Mouse (Mus musculus) embryonic facial prominence, embryonic 15.5 days (tissue): ENCODE results near the gene Nop14. TPM values are rescaled to one million over a fixed set of nuclear protein-coding genes. Genes with fewer than 3 reads are reported as not detected.

Experiments used
- ATAC-seq: fragments of 200-750 bp; cut with Nextera tagmentation; 2 replicates; pipeline ENCODE4 v1.8.0; 2017; ENCODE audit warnings: low read depth, moderate TSS enrichment; ENCODE audit not compliant: insufficient number of reproducible peaks, low FRiP score, low TSS enrichment
- H3K27ac ChIP-seq: fragments of 300-500 bp; sonication (generic); replicated peaks from 2 replicates; pipeline ENCODE4 v1.5.1; 2015; ENCODE audit warnings: mild to moderate bottlenecking, inconsistent platforms
- H3K27me3 ChIP-seq: fragments of 300-500 bp; sonication (generic); 2 replicates; pipeline ENCODE4 v1.6.1; 2015; ENCODE audit warnings: inconsistent platforms
- H3K36me3 ChIP-seq: fragments of 300-500 bp; sonication (generic); 2 replicates; pipeline ENCODE4 v1.6.1; 2015; ENCODE audit warnings: mild to moderate bottlenecking, inconsistent platforms
- H3K4me1 ChIP-seq: fragments of 300-500 bp; sonication (generic); 2 replicates; pipeline ENCODE4 v1.6.1; 2015; ENCODE audit warnings: inconsistent platforms
- H3K4me2 ChIP-seq: fragments of 300-500 bp; sonication (generic); replicated peaks from 2 replicates; pipeline ENCODE4 v1.6.1; 2015; ENCODE audit warnings: mild to moderate bottlenecking, inconsistent platforms
- H3K4me3 ChIP-seq: fragments of 300-500 bp; sonication (generic); replicated peaks from 2 replicates; pipeline ENCODE4 v1.5.1; 2015; ENCODE audit warnings: mild to moderate bottlenecking, inconsistent platforms
- H3K9ac ChIP-seq: fragments of 300-500 bp; sonication (generic); 2 replicates; pipeline ENCODE4 v1.6.1; 2015; ENCODE audit warnings: inconsistent platforms
- H3K9me3 ChIP-seq: fragments of 300-500 bp; sonication (generic); replicated peaks from 2 replicates; pipeline ENCODE4 v1.6.1; 2016; ENCODE audit warnings: inconsistent platforms
- WGBS: fragments of 180-500 bp; shearing (Covaris S2); methylation state at CpG from one replicate; pipeline ENCODE4 v1.1.7; 2015; 5-methylcytosine and 5-hydroxymethylcytosine counted together
- polyA plus RNA-seq: library from polyadenylated mRNA; unstranded; fragments of >200 nt; fragmentation: Nextera tagmentation; extraction: Ambion mirVana; gene quantifications from 2 replicates; pipeline ENCODE4 v1.2.1, GENCODE M21; 2015

The Nop14 gene
- polyA plus RNA-seq, 1 experiment from 2014 or later = 23.3 TPM

GRCm38 (mm10) chr5:34654881-34655280, 5.1 kb downstream of the Nop14 start:
- WGBS = 88% methylated on average over 9 of the region's 9 CpGs
- Histone ChIP-seq H3K27ac (no peak overlapping the region), H3K4me2 (no peak overlapping the region), H3K4me3 (no peak overlapping the region), H3K4me1 (peaks cover 6% of the 10 kb centered on the region), H3K27me3 (no peaks in the 10 kb centered on the region), H3K36me3 (peaks cover 71% of the 10 kb centered on the region), H3K9ac (no peak overlapping the region), H3K9me3 (no peaks in the 10 kb centered on the region)
- no peak for ATAC-seq

- WGBS = 87% methylated on average over 5 of the region's 5 CpGs
- no peak overlapping the region for H3K9ac ChIP-seq
- H3K4me2 ChIP-seq = no peak overlapping the region
- ATAC-seq = no peak
- no peaks in the 10 kb centered on the region for H3K9me3 ChIP-seq
- H3K4me3 ChIP-seq = no peak overlapping the region
- no peak overlapping the region for H3K27ac ChIP-seq
- H3K36me3 ChIP-seq = peaks cover 89% of the 10 kb centered on the region
- no peaks in the 10 kb centered on the region for H3K4me1 ChIP-seq
- H3K27me3 ChIP-seq = no peaks in the 10 kb centered on the region
Observed at GRCm38 (mm10) chr5:34652961-34653360, 7.0 kb downstream of the Nop14 start.

DNA sequence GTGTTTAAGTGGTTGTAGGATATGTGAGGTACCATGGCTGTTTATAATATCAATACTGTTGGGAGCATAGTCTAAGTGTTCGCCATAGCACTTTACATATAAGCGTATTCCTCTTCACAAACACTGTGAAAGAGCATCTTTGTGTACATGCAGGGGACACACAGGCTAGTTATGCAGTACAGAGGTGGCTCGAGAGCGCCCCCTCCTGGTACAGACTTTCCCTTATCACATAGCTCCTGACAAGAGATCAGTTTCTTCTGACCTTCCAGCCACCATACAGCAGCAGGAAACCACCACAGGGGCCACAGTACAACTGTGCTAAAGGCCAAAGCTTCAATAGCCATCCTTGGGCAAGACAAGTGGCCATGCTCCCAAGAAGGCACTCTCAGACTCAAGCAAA, 12.4 kb downstream of the Nop14 start:
- WGBS = 44% methylated on average over 4 of the region's 4 CpGs
- Histone ChIP-seq H3K9ac (no peak overlapping the region), H3K4me2 (no peak overlapping the region), H3K36me3 (peaks cover 97% of the 10 kb centered on the region), H3K27me3 (no peaks in the 10 kb centered on the region), H3K27ac (no peak overlapping the region), H3K4me3 (no peak overlapping the region), H3K4me1 (no peaks in the 10 kb centered on the region), H3K9me3 (no peaks in the 10 kb centered on the region)
- no peak for ATAC-seq

- H3K36me3 ChIP-seq = peaks cover 93% of the 10 kb centered on the region
Observed at GRCm38 (mm10) chr5:34642932-34643331, 17.0 kb downstream of the Nop14 start.

DNA sequence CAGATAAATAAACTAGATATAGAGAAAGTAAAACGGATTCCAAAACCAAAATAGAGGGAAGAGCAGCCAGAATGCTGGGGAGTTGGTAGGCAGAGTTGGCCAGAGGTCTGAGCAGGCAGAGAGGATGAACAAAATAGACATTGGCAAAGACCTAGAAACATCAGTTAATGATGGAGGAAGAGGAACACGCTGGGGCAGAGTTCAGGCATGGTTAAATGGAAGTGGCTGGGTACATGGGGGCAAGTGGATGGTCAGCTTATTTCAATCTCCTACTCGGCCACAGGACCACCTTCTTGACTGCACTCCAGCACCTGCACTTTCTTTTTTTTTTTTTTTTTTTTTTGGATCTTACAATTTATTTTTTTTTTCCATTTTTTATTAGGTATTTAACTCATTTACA, 18.0 kb downstream of the Nop14 start:
- Histone ChIP-seq H3K36me3 (peaks cover 88% of the 10 kb centered on the region), H3K9me3 (no peaks in the 10 kb centered on the region), H3K4me1 (peaks cover 10% of the 10 kb centered on the region), H3K27me3 (no peaks in the 10 kb centered on the region), H3K4me3 (no peak overlapping the region), H3K27ac (no peak overlapping the region), H3K9ac (no peak overlapping the region), H3K4me2 (no peak overlapping the region)
- ATAC-seq = no peak
- WGBS = 87% methylated on average over 3 of the region's 3 CpGs

More at GRCm38 (mm10) chr5:34642932-34643331, 17.0 kb downstream of the Nop14 start:
- Histone ChIP-seq H3K4me1 (0 out of 2 replicates have a peak, but pooled peaks cover under 1% of the 10 kb centered on the region), H3K27ac (no peak overlapping the region), H3K9me3 (no peaks in the 10 kb centered on the region), H3K9ac (no peak overlapping the region), H3K27me3 (no peaks in the 10 kb centered on the region), H3K4me3 (no peak overlapping the region), H3K4me2 (no peak overlapping the region)
- 68% methylated on average over 5 of the region's 5 CpGs for WGBS
- no peak for ATAC-seq

GRCm38 (mm10) chr5:34637591-34638156, 22.3 kb downstream of the Nop14 start:
- no peaks in the 10 kb centered on the region for H3K27me3 ChIP-seq
- H3K4me3 ChIP-seq = peak overlapping the region; percentile 58; the same call in 1 of the 2 replicates
- peak overlapping the region; percentile 90; the same call in 1 of the 2 replicates for H3K27ac ChIP-seq
- no peak for ATAC-seq
- peaks cover 37% of the 10 kb centered on the region for H3K4me1 ChIP-seq
- peaks cover 74% of the 10 kb centered on the region for H3K36me3 ChIP-seq
- no peaks in the 10 kb centered on the region for H3K9me3 ChIP-seq
- 0 out of 2 replicates have a peak overlapping the region, but pooled peaks have one; percentile 75 for H3K9ac ChIP-seq
- WGBS = 77% methylated on average over 7 of the region's 7 CpGs
- H3K4me2 ChIP-seq = peak overlapping the region; percentile 88

GRCm38 (mm10) chr5:34636481-34637287, 23.3 kb downstream of the Nop14 start, which contains the start of gene Mfsd10:
Gene Mfsd10 (minus strand): TSS chr5:34637212.
- Histone ChIP-seq H3K4me1 (peaks cover 37% of the 10 kb centered on the region), H3K9ac (peak within 1 kb of the TSS; percentile 75), H3K9me3 (no peaks in the 10 kb centered on the region), H3K4me3 (peak within 1 kb of the TSS; percentile 58), H3K36me3 (peaks cover 79% of the 10 kb centered on the region), H3K27ac (peak within 1 kb of the TSS; percentile 90), H3K27me3 (no peaks in the 10 kb centered on the region), H3K4me2 (peak within 1 kb of the TSS; percentile 88)
- peak; percentile 85 for ATAC-seq
- under 1% methylated on average over 48 of the region's 48 CpGs for WGBS

GRCm38 (mm10) chr5:34635665-34636192, 24.2 kb downstream of the Nop14 start:
- peak overlapping the region; percentile 88 for H3K4me2 ChIP-seq
- H3K9ac ChIP-seq = peak overlapping the region; percentile 75; the same call in 1 of the 2 replicates
- peak overlapping the region; percentile 90; the same call in 1 of the 2 replicates for H3K27ac ChIP-seq
- peaks cover 79% of the 10 kb centered on the region for H3K36me3 ChIP-seq
- no peak for ATAC-seq
- peak overlapping the region; percentile 58 for H3K4me3 ChIP-seq
- no peaks in the 10 kb centered on the region for H3K9me3 ChIP-seq
- no peaks in the 10 kb centered on the region for H3K27me3 ChIP-seq
- H3K4me1 ChIP-seq = peaks cover 37% of the 10 kb centered on the region
- 59% methylated on average over 10 of the region's 10 CpGs for WGBS

DNA sequence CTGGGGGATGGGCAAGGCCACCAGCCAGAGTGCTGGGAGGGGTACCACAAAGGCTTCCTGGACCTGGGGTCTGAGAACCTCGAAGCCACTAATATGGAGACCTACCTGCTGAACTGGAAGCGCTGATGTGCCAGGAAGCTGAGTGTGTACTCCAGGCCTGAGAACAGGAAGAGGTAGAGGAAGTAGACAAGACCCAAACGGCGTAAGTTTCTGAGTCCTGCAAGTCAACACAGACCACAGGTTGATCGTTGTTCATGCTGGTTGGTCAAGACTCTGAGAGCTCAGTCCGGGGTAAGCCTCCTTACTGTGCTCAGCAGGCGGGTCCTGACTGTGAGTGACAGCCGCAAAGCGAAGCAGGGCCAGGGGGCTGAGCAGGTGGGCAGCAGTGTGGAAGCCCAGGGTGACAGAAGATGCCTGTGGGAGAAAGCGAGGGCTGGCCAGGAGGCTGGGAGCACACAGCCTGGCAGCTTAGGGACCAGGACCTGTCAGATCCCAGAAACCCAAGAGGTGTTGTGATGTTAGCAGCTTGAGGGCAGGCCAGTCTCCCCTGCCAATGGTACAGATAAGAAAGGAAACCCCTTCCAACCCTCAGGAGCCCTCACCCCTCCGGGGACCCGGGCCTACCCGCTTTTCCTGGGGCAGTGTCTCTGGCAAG, 25.1 kb downstream of the Nop14 start:
- no peak for ATAC-seq
- Histone ChIP-seq H3K4me2 (no peak overlapping the region), H3K36me3 (peaks cover 79% of the 10 kb centered on the region), H3K9ac (no peak overlapping the region), H3K27ac (no peak overlapping the region), H3K9me3 (no peaks in the 10 kb centered on the region), H3K4me1 (peaks cover 37% of the 10 kb centered on the region), H3K27me3 (no peaks in the 10 kb centered on the region), H3K4me3 (no peak overlapping the region)
- 87% methylated on average over 13 of the region's 13 CpGs for WGBS

DNA sequence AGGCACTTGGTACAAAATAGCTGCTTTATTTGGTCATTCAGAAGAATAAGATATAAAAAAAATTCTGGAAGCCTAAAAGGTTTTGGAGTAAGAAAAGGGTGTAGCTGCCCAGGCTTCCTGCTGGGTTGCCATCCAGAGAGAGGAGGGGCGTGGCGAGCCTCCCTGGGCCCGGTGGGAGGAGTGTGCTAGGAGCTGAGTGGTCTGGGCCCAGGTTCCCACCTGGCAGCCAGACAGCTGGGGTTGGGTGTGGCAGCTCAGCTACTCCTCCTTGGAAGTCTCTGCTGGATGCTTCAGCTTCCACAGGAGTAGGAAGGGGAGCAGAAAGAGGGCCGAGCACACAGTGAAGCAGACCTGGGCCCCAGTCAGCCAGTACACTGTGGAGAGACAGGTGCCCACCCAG, 26.3 kb downstream of the Nop14 start:
- Histone ChIP-seq H3K27me3 (no peaks in the 10 kb centered on the region), H3K36me3 (peaks cover 78% of the 10 kb centered on the region), H3K4me3 (no peak overlapping the region), H3K9me3 (no peaks in the 10 kb centered on the region), H3K4me2 (no peak overlapping the region), H3K9ac (no peak overlapping the region), H3K27ac (no peak overlapping the region; the same call in 1 of the 2 replicates), H3K4me1 (peaks cover 37% of the 10 kb centered on the region)
- 60% methylated on average over 4 of the region's 4 CpGs for WGBS
- no peak for ATAC-seq

DNA sequence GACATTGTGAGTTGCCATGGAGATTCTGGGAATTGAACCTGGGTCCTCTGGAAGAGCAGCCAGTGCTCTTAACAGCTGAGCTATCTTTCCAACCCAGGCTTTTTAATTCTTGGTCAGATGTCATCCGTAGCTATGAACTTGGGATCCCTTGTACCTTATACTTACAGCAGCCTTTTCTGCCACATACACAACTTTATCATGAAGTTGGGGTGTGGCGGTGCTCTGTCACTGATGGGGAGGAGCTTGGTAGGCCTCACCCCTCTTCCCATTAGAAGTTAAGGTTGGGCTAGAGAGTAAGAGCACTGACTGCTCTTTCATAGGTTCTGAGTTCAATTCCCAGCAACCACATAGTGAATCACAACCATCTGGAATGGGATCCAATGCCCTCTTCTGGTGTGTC, 27.0 kb downstream of the Nop14 start:
- WGBS = 90% methylated on average over 2 of the region's 2 CpGs
- Histone ChIP-seq H3K9me3 (no peaks in the 10 kb centered on the region), H3K4me3 (no peak overlapping the region), H3K27ac (no peak overlapping the region), H3K4me2 (no peak overlapping the region), H3K27me3 (no peaks in the 10 kb centered on the region), H3K9ac (no peak overlapping the region), H3K36me3 (peaks cover 78% of the 10 kb centered on the region), H3K4me1 (peaks cover 37% of the 10 kb centered on the region)
- ATAC-seq = no peak
